Mouse (Mus musculus) erythroblast, embryonic 14.5 days (primary cell): ENCODE measurements around the gene Alox12b.

ENCODE experiments used
- GATA1 ChIP-seq: IDR thresholded peaks from 2 replicates; pipeline ENCODE4 v1.6.1; 2012; ENCODE audit warnings: low read length, inconsistent platforms, mixed read lengths
- TAL1 ChIP-seq: IDR thresholded peaks from 3 replicates; pipeline ENCODE4 v1.6.1; 2012; ENCODE audit warnings: low read length, inconsistent platforms, mixed read lengths

DNA sequence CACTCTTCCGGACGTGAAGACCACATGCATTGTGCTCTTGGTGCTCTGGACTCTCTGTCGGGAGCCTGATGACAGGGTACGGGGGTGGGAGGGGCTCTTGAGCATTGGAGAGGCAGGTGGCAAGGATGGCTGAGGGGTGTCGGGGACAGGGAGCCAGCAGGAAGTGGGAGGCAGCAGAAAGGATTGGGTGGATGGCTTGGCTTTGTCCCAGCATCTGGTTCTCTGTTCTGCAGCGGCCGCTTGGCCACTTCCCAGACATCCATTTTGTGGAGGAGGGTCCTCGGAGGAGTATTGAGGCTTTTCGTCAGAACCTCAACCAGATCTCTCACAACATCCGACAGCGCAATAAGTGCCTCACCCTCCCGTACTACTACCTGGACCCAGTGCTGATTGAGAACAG is 12.5 kb downstream of the Alox12b start:
- TF ChIP-seq GATA1 (no peak), TAL1 (no peak)
